Mouse (Mus musculus): ENCODE results near the gene Sdf2l1.

Gene Sdf2l1

DNA sequence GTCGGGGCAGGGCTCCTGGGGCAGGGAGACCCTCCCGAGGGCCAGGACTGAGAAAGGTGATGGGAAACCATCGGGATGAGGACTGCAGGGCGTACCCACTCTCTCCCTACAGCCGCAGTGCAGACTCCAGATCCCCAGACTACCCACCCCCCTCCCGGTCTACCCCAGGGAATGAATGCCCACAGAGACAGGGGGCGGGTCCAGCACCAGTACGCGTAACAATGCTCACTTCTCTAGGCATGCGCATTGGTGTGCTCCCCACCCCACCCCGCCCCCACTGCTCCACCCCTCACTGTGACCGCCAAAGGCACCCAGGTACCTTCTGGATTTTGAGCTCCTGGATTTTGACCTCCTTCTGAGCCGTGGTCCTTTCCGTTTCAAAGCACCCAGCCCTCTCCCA lies 10.6 kb downstream of the Sdf2l1 start:
- no peak for DNase-seq

DNA sequence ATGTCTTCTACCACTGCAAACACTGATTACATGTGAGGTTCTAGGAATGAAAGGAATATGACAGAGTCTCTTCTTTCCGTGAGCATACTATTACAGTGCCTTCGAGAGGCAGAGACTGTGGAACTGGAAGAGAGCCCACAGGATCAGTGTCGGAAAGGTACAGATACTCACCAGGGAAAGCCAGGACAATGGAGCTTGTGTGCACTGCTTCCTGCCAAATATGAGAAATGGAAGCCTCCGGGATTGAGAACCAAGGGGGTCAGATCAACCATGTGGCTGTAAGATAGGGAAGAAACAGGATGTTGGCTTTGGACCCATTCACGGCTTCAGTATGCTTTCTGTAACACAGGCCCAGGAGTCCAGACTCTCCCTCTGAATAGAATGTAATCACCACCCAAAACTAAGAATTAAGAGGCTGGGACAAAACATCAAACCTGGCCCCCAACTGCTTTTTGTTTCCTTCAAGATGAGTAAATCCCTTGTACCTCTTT lies 14.8 kb downstream of the Sdf2l1 start:
- no peak for DNase-seq

DNA sequence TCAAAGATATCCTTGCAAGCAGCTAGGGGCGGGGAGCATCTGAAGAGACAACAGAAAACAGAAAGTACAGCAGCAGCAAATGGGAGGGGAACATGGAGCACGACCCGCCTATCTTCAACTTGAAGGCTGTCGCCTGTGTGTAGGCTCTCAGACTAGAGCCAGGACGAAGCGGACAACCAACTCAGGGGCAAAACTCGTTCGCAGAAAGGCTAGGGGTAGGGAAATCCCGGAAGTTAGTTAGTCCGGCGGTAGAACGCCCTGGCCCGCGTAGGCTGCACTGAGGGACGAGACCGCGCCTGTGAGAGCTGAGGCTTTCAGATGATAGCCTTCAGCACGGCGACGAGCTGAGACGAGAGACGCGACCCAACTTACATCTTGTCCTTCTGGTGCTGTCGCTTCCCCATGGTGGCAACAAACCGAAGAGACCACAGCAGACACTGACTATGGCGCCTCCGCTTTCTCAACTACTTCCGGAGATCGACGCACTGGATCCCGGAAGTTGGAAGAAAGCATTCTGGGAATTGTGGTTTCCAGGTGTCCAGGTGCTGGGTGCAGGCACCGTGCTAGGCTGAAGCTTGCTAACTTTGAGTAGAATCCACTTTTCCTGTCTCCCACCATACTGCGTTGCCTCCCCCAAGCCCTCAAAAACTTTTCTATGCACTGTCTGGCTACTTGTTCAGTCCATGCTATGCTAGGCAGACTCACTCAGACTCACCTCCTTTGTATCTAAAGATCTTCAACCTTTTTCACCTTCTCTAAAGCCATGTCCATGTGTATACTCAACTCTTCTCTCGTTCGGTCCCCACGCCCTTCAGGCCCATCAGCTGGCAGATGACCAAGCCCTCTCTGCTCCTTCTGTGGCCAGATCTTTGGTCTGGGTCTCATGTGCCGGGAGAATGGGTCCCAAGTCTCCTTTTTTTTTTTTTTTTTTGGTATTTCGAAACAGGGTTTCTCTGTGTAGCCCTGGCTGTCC lies 21.1 kb downstream of the Sdf2l1 start, which contains the start of gene Ppil2:
Gene Ppil2 (minus strand): TSS at position 487 of the 973 bp plus-strand sequence.
- peak; percentile 72 to 78 for DNase-seq

DNA sequence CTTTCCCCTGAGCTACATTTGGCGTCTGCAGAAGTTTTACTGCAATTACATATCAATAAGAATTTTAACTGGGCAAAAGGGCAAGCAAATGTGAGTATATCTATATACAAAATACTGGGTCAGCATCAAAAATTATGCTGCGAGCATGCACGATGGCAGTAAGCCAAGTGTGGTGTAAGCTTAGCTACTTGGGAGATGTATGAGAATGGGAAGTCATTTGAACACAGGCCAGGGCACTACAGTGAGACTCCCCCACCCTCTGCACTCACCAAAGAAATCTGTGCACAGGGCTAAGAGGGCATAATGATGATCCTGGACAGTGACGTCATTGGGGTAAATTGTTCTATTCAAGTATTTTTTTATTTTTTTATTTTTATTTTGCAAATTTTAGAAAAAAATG lies 27.6 kb downstream of the Sdf2l1 start:
- DNase-seq = no peak

DNA sequence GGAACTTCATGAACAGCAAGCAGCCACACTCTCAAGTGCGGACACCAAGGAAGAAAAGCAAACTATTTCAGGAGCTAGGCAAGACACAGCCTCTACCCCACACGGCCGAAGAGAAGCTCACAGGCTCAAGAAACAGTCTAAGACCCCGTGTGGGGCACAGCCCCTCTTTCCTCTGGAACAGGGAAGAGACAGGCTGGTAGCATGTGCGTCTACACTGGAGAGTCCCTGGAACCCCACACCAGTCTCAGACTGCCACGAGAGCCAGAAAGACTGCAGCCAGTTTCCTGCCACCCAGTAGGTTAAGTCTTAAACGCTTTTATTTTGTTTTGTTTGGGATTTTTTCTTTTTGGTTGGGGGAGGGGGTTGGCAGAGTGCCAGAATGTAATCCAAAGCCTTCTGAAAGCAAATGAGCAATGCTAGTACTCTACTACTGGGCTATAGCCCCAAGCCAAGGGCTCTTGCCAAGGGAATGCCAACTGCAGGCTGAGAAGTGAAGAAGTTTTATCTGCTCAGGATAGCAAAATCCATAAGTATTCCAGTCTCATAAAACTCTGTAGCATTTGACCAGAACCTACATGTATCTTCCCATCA lies 29.5 kb downstream of the Sdf2l1 start:
- DNase-seq = peak in 1 of 2 experiments; percentile 22

DNA sequence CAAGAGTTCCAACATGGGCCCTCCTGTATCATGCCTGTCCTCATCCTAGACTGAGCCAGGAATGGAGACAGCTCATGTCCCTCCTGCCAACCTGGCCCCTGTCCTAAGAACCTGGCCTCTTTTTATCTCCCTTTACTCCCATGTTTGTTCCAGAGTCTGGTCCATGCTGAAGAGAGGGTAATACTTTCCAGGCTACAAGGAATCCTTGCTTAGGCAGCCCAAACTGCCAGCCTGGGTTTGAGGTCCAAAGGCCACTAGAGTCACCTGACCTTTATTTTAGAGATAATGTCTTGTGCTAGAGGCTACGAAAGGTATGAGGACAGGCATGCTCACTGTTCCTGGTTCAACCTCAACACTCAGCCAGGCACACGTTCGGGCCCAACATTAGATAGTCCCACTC lies 35.2 kb downstream of the Sdf2l1 start:
- DNase-seq = no peak

DNA sequence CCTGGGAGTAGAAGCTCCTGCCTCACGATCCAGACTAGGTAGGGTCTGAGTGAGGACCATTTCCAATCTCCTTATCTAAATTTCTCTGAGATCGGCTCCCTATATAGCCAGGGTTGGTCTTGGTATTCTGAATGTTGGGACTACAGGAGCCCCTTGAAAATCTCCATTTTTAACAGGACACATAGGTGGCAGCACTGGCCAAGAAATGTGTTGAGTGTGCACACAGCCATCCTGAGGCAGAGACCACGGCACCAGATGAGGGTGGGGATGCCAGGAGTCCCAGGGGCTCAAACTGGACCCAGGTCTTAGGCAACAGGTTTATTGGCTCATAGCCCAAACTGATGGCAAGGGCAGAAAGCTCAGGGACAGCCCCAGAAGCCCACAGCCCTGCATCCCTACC lies 43.8 kb downstream of the Sdf2l1 start:
- DNase-seq = no peak

DNA sequence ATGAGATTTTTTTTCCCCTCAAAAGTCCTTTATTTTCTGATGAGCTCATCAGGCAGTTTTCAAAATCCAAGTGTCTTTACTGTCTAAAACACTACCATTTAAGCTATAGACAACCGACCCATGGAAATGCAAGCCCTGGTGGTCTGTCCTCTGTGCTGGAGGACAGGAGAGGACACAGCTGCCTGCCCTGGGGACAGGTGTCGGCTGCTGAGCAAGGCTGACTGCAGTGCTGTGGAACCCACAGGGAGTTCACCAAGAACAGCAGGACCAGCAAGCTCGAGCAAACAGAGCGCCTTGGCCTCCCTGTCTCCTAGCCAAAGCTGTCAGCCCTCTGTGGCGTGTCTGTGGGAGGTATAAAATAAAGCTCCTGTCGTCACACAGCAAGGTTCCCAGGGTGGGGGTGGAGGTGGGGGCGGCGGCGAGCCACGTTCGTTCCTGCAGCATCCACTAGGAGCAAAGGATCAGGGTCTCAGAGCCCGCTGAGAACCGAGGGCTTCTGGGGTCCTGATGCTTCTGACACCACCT lies 45.5 kb downstream of the Sdf2l1 start:
- no peak for DNase-seq

DNA sequence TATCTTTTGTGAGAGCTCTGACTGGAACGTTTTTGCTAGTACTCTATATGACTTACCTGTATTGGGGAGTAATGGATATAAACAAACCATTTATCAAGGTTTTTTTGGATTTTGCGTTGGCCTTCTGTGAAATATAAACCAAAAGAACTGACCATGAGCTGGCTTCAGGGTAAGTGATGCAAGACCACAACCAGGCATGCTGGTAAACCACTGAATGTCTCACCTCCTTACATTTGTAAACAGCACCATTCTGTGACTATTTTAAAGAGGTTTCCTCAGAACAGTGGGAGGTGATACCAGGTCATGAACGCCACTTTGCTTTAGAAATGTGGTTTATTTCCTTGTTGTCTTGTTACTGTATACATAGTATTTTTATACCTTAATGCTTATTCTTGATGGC lies 45.9 kb downstream of the Sdf2l1 start:
- DNase-seq = no peak

DNA sequence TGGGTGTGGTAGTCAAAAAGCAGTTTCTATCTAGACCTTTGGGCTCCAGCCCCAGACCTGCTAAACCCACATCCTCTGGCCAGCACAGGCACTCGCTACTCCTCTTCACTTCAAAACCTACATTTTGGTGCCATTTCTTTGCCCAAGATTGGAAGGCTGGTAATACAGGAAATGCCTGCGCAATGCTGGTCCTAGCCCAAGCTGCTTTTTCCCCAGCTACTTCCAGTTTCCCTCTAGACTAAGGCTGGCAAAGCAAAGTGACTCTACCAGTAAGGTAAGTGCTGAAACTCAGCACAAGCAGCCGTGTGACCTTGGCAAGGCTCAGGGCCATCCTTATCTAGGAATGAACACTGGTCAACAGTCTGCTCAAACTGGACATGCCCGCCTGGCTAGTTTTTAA lies 46.5 kb downstream of the Sdf2l1 start:
- DNase-seq = no peak

DNA sequence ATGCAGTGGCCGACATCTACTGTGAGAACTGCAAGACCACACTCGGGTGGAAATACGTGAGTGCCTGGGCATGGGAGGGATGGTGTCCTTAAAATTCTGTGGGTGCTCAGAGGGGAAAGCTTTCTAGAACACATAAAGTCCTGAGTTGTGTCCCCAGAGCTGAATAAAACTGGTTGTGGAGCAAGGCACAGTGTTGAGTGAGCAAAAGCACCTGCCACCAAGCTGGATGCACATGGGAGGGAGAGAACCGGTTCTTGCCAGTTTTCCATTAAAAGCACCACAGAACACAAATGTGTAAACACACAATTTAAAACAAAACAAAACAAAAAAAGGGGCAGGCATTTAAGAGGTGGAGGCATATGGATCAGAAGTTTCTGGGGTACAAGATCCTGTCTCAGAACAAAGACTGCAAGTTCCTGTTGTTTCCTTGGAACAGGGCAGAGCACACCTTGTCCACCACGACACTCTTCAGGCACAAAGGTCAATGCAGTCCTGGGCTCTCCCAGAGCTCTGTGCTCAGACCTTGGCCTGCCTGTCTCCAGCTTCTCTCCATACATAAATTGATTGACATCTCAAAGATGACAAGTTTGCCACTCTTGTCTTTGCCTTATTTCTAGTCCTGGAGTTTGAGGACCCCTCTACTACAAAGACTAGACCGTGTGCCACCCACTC lies 49.9 kb downstream of the Sdf2l1 start:
- DNase-seq = no peak
